Mouse (Mus musculus): ENCODE data around the gene Ppil4. TPM values are rescaled to one million over a fixed set of nuclear protein-coding genes. Genes with fewer than 3 reads are reported as not detected.
"Not testable (repeated sequence)": the region's sequence is repeated elsewhere in the genome, so short reads cannot be mapped to it uniquely, and the experiment has no call there.

Ppil4 gene
- polyA plus RNA-seq (2014; fragmentation: Nextera tagmentation; extraction: Ambion mirVana): 47.6 and 53.7 TPM in 2 replicates

DNA sequence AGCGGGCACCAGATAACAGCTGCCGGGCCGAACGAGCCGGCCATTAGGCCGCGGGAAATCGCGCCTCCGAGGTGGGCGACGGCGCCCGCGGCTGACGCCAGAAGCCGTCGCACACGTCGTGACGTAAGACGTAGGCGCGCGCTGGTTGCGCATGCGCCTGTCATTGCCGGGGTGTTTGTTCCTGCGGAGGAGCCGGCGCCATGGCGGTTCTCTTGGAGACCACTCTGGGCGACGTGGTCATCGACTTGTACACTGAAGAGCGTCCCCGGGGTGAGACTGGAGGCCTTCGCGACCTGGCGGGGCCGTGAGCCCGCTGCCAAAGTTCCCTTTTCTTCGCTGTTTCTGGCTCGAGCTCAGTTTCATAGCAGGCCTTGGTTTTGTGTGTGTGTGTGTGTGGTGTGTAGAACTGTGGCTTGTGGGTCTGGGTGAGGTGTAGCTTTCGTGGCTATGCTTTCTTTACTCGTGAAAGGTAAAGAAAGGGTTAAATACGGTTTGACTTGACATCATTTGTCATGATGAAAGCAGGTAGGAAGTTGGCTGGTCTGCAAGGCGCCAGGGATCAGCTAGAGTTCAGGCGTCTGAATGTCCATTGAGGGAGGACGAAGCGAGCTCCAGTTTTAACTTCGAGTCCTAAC is at the start of gene Ppil4, which contains the start of gene Ginm1:
Gene Ppil4 (plus strand): TSS at position 141 of the 635 bp plus-strand sequence.
Gene Ginm1 (minus strand): TSS at position 74 of the 635 bp plus-strand sequence.
- Histone ChIP-seq H3K9ac (ENCODE audit: low read length) (peak within 1 kb of the TSS; percentile 91), H3K27me3 (replicated peaks; ENCODE audit: control insufficient read depth, insufficient read depth, low read length) (no peaks in the 10 kb centered on the region), H3K9me3 (replicated peaks; ENCODE audit: control insufficient read depth, low read length) (no peaks in the 10 kb centered on the region), H3K4me2 (ENCODE audit: low read length) (peak within 1 kb of the TSS; percentile 91), H3K36me3 (ENCODE audit: control insufficient read depth, insufficient read depth, low read length) (peaks cover 34% of the 10 kb centered on the region), H3K4me3 (ENCODE audit: low read depth, low read length) (peak within 1 kb of the TSS; percentile 91), H3K4me1 (ENCODE audit: control insufficient read depth, insufficient read depth, low read length) (peaks cover 10% of the 10 kb centered on the region), H3K27ac (ENCODE audit: low read depth, low read length) (no peak within 1 kb of the TSS)
- DNase-seq (ENCODE audit: low spot score) (peak; percentile 96), ATAC-seq (peak; percentile 96)
- WGBS: under 1% methylated on average over 52 of the region's 52 CpGs

DNA sequence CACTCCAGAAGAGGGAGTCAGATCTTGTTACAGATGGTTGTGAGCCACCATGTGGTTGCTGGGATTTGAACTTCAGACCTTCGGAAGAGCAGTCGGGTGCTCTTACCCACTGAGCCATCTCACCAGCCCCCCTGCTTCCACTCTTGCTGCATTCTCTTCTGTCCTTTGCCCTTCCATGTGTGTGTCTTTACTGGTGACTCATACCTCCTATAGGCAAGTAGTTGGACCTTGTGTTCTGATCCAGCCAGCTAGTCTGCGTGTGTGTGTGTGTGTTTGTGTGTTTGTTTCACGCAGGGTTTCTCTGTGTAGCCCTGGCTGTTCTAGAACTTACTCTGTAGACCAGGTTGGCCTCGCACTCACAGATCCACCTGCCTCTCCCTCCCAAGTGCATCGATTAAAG is 47.2 kb upstream of the Ppil4 start:
- H3K4me2 ChIP-seq (ENCODE audit: low read length); H3K27me3 ChIP-seq (replicated peaks; ENCODE audit: control insufficient read depth, insufficient read depth, low read length); DNase-seq (ENCODE audit: low spot score); H3K4me1 ChIP-seq (ENCODE audit: control insufficient read depth, insufficient read depth, low read length); H3K27ac ChIP-seq (ENCODE audit: low read depth, low read length); H3K9ac ChIP-seq (ENCODE audit: low read length); ATAC-seq; H3K9me3 ChIP-seq (replicated peaks; ENCODE audit: control insufficient read depth, low read length); H3K4me3 ChIP-seq (ENCODE audit: low read depth, low read length): not testable (repeated sequence)
- H3K36me3 ChIP-seq (ENCODE audit: control insufficient read depth, insufficient read depth, low read length): peaks cover 55% of the 10 kb centered on the region
- 97% methylated on average over 6 of the region's 6 CpGs for WGBS

DNA sequence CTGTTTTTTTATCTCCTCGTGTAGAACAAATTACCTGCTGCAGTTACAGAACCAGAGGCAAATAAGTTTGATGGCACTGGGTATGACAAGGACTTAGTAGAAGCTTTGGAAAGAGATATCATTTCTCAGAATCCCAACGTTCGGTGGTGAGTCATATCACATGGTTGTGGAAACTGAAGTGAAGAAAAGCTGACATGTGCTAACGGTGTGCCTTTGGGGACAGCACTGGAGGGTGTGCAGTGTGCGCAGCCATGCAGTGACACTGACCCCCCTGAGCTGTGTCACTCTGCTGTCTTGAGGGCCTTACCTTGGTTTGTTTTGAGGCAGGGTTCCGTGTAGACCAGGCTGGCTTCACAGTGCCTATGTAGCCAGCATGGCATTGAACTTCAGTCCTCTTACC is 43.9 kb upstream of the Ppil4 start:
- Histone ChIP-seq H3K36me3 (ENCODE audit: control insufficient read depth, insufficient read depth, low read length) (peaks cover 68% of the 10 kb centered on the region), H3K4me3 (ENCODE audit: low read depth, low read length) (no peak overlapping the region)

GRCm38 (mm10) chr10:7757544-7757943 is 35.1 kb upstream of the Ppil4 start:
- no peak overlapping the region for H3K27ac ChIP-seq (ENCODE audit: low read depth, low read length)
- no peak for ATAC-seq

More for the DNA sequence above, 43.9 kb upstream of the Ppil4 start:
- H3K27ac ChIP-seq (ENCODE audit: low read depth, low read length): no peak overlapping the region
- H3K27me3 ChIP-seq (replicated peaks; ENCODE audit: control insufficient read depth, insufficient read depth, low read length): no peaks in the 10 kb centered on the region
- H3K4me2 ChIP-seq (ENCODE audit: low read length): no peak overlapping the region
- no peaks in the 10 kb centered on the region for H3K9me3 ChIP-seq (replicated peaks; ENCODE audit: control insufficient read depth, low read length)
- H3K9ac ChIP-seq (ENCODE audit: low read length): no peak overlapping the region
- ATAC-seq: no peak
- no peak for DNase-seq (ENCODE audit: low spot score)
- no peaks in the 10 kb centered on the region for H3K4me1 ChIP-seq (ENCODE audit: control insufficient read depth, insufficient read depth, low read length)
- WGBS: 97% methylated on average over 6 of the region's 6 CpGs

DNA sequence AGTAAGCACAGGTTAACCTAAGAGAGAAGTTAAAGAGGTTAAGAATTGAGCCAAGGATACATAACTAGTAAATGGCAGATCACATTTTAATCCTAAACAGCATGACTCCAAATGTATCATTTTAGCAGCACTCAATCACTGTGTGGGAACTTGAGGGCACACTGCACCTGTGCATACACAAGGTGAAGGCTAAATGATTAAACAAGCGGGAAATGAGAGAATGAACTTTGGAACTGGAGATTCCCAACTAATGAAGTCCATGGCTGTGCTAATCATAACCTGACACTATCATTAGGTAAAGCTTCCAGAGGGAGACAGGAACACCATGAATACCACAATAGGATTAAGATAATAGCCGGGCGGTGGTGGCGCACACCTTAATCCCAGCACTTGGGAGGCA is 20.3 kb upstream of the Ppil4 start:
- H3K27me3 ChIP-seq (replicated peaks; ENCODE audit: control insufficient read depth, insufficient read depth, low read length): no peaks in the 10 kb centered on the region
- no peak overlapping the region for H3K4me3 ChIP-seq (ENCODE audit: low read depth, low read length)
- no peak overlapping the region for H3K27ac ChIP-seq (ENCODE audit: low read depth, low read length)
- ATAC-seq (no peak), DNase-seq (ENCODE audit: low spot score) (no peak)
- H3K9ac ChIP-seq (ENCODE audit: low read length): no peak overlapping the region
- WGBS: 91% methylated on average over 4 of the region's 4 CpGs
- no peak overlapping the region for H3K4me2 ChIP-seq (ENCODE audit: low read length)
- H3K4me1 ChIP-seq (ENCODE audit: control insufficient read depth, insufficient read depth, low read length): no peaks in the 10 kb centered on the region
- H3K36me3 ChIP-seq (ENCODE audit: control insufficient read depth, insufficient read depth, low read length): peaks cover 77% of the 10 kb centered on the region
- no peaks in the 10 kb centered on the region for H3K9me3 ChIP-seq (replicated peaks; ENCODE audit: control insufficient read depth, low read length)

More at GRCm38 (mm10) chr10:7757544-7757943, 35.1 kb upstream of the Ppil4 start:
- no peak overlapping the region for H3K4me3 ChIP-seq (ENCODE audit: low read depth, low read length)
- 98% methylated on average over 2 of the region's 2 CpGs for WGBS
- H3K27me3 ChIP-seq (replicated peaks; ENCODE audit: control insufficient read depth, insufficient read depth, low read length): no peaks in the 10 kb centered on the region
- no peak for DNase-seq (ENCODE audit: low spot score)
- H3K4me1 ChIP-seq (ENCODE audit: control insufficient read depth, insufficient read depth, low read length): no peaks in the 10 kb centered on the region
- no peak overlapping the region for H3K9ac ChIP-seq (ENCODE audit: low read length)
- H3K36me3 ChIP-seq (ENCODE audit: control insufficient read depth, insufficient read depth, low read length): peaks cover 68% of the 10 kb centered on the region
- no peak overlapping the region for H3K4me2 ChIP-seq (ENCODE audit: low read length)
- H3K9me3 ChIP-seq (replicated peaks; ENCODE audit: control insufficient read depth, low read length): no peaks in the 10 kb centered on the region

DNA sequence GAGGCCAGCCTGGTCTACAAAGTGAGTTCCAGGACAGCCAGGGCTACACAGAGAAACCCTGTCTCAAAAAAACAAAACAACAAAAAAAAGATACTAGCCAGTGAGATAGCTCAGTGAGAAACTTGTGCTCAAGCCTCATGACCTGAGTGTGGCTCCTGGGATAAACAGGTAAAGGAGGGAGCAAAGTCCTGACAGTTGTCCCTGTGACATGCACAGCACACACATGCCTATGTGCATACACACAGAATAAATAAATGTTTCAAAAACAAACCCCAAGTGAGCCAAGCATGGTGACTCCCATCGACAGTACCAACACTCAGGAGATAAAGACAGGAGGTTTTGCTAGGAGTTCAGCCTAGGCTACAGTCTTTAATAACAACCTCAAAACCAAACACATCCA is 19.9 kb upstream of the Ppil4 start:
- H3K4me2 ChIP-seq (ENCODE audit: low read length): no peak overlapping the region
- H3K36me3 ChIP-seq (ENCODE audit: control insufficient read depth, insufficient read depth, low read length): peaks cover 73% of the 10 kb centered on the region
- H3K4me1 ChIP-seq (ENCODE audit: control insufficient read depth, insufficient read depth, low read length): no peaks in the 10 kb centered on the region
- WGBS: 89% methylated on average over 1 of the region's 1 CpGs
- no peak overlapping the region for H3K9ac ChIP-seq (ENCODE audit: low read length)
- DNase-seq (ENCODE audit: low spot score) (no peak), ATAC-seq (no peak)
- H3K27ac ChIP-seq (ENCODE audit: low read depth, low read length): no peak overlapping the region
- H3K9me3 ChIP-seq (replicated peaks; ENCODE audit: control insufficient read depth, low read length): no peaks in the 10 kb centered on the region
- H3K27me3 ChIP-seq (replicated peaks; ENCODE audit: control insufficient read depth, insufficient read depth, low read length): no peaks in the 10 kb centered on the region
- no peak overlapping the region for H3K4me3 ChIP-seq (ENCODE audit: low read depth, low read length)

- Histone ChIP-seq H3K27ac (ENCODE audit: low read depth, low read length) (no peak overlapping the region), H3K4me1 (ENCODE audit: control insufficient read depth, insufficient read depth, low read length) (peaks cover 4% of the 10 kb centered on the region; the same call in 1 of the 2 replicates), H3K36me3 (ENCODE audit: control insufficient read depth, insufficient read depth, low read length) (peaks cover 51% of the 10 kb centered on the region), H3K9ac (ENCODE audit: low read length) (no peak overlapping the region), H3K27me3 (replicated peaks; ENCODE audit: control insufficient read depth, insufficient read depth, low read length) (no peaks in the 10 kb centered on the region), H3K4me3 (ENCODE audit: low read depth, low read length) (no peak overlapping the region), H3K9me3 (replicated peaks; ENCODE audit: control insufficient read depth, low read length) (no peaks in the 10 kb centered on the region), H3K4me2 (ENCODE audit: low read length) (no peak overlapping the region)
- WGBS: 91% methylated on average over 8 of the region's 8 CpGs
- DNase-seq (ENCODE audit: low spot score): no peak
- no peak for ATAC-seq
Measured at GRCm38 (mm10) chr10:7775421-7775820, 17.3 kb upstream of the Ppil4 start.

GRCm38 (mm10) chr10:7778361-7778760 is 14.3 kb upstream of the Ppil4 start:
- WGBS: 92% methylated on average over 3 of the region's 3 CpGs
- H3K9ac ChIP-seq (ENCODE audit: low read length): no peak overlapping the region
- H3K4me2 ChIP-seq (ENCODE audit: low read length): no peak overlapping the region
- DNase-seq (ENCODE audit: low spot score): no peak
- no peak overlapping the region for H3K27ac ChIP-seq (ENCODE audit: low read depth, low read length)
- H3K4me1 ChIP-seq (ENCODE audit: control insufficient read depth, insufficient read depth, low read length): peaks cover 4% of the 10 kb centered on the region; the same call in 1 of the 2 replicates
- no peak overlapping the region for H3K4me3 ChIP-seq (ENCODE audit: low read depth, low read length)
- no peaks in the 10 kb centered on the region for H3K9me3 ChIP-seq (replicated peaks; ENCODE audit: control insufficient read depth, low read length)
- no peak for ATAC-seq
- no peaks in the 10 kb centered on the region for H3K27me3 ChIP-seq (replicated peaks; ENCODE audit: control insufficient read depth, insufficient read depth, low read length)
- peaks cover 23% of the 10 kb centered on the region for H3K36me3 ChIP-seq (ENCODE audit: control insufficient read depth, insufficient read depth, low read length)

- Histone ChIP-seq H3K9ac (ENCODE audit: low read length) (peak overlapping the region; percentile 82), H3K9me3 (replicated peaks; ENCODE audit: control insufficient read depth, low read length) (no peaks in the 10 kb centered on the region), H3K4me1 (ENCODE audit: control insufficient read depth, insufficient read depth, low read length) (peaks cover 4% of the 10 kb centered on the region; the same call in 1 of the 2 replicates), H3K4me3 (ENCODE audit: low read depth, low read length) (peak overlapping the region; percentile 92), H3K27ac (ENCODE audit: low read depth, low read length) (no peak overlapping the region), H3K4me2 (ENCODE audit: low read length) (peak overlapping the region; percentile 66), H3K36me3 (ENCODE audit: control insufficient read depth, insufficient read depth, low read length) (peaks cover 12% of the 10 kb centered on the region), H3K27me3 (replicated peaks; ENCODE audit: control insufficient read depth, insufficient read depth, low read length) (no peaks in the 10 kb centered on the region)
- DNase-seq (ENCODE audit: low spot score) (no peak), ATAC-seq (peak; percentile 7)
- WGBS: 22% methylated on average over 7 of the region's 7 CpGs
Measured at GRCm38 (mm10) chr10:7779751-7780237, 12.9 kb upstream of the Ppil4 start.
